Mouse (Mus musculus): Measurements from ENCODE around the gene Myo9a. TPM values are rescaled to one million over a fixed set of nuclear protein-coding genes. Genes with fewer than 3 reads are reported as not detected.
"Not testable (repeated sequence)": the region's sequence is repeated elsewhere in the genome, so short reads cannot be mapped to it uniquely, and the experiment has no call there.

Gene Myo9a
- total RNA-seq, 2 experiments from 2014 or later, result 37.3 to 38.5 TPM

DNA sequence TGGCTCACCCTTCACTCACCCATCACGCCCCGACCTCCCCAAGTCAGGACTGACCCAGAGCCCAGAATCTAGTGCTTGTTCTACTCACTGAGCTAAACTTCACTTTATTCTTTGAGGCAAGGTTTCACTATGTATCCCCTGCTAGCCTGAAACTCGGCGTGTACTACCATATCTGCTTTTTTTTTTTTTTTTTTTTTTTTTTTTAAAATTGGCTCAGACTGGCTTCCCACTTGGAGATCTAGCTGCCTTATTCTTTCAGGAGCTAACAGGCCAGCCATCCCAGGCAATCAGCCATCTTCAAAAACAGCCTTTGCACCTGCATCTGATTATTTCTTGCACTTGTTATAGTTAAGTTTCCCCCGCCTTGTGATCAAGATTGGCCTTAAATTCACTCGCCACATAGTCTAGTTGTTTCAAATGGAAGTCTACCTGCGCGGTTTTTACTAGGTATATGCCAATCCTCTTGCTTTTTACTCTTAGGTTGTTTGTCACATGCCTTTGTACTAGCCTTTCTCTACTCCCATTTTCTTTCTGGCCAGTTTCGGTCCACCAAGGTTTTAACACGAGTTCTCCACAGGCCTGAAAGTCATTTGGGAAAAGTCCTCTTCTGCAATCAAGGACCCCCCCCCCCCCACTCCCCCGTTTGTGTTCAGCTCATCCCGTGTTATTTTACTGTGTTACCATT, 973 bp upstream of the Myo9a start:
- no peak for ATAC-seq (replicated peaks; ENCODE audit: low FRiP score, poor library complexity, severe bottlenecking)

DNA sequence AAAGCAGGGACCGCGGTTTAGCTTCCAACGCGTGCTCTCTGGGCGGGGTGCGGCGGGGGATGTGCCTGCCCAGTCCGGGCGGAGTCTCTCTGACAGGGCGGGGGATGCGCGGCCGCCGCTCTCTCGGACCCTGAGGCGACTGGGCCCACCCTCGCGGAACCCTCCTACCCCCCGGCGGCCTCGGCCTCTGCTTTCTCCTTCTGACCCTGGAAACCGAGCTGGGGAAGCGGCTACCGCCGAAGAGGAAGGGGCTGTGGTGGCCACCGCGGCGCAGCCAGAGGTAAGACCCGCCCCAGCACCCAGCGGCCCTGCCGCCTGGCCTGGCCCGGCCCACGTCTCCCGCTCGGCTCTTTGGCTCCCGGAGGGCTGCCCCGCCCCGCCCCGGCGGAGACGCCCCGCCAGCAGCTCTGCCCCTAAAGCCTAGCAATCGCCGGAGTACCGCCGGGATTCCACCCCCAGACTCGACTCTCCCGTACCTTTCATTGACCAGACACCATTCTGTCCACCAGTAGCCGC, 428 bp downstream of the Myo9a start:
- ATAC-seq (replicated peaks; ENCODE audit: low FRiP score, poor library complexity, severe bottlenecking), result peak; percentile 88

DNA sequence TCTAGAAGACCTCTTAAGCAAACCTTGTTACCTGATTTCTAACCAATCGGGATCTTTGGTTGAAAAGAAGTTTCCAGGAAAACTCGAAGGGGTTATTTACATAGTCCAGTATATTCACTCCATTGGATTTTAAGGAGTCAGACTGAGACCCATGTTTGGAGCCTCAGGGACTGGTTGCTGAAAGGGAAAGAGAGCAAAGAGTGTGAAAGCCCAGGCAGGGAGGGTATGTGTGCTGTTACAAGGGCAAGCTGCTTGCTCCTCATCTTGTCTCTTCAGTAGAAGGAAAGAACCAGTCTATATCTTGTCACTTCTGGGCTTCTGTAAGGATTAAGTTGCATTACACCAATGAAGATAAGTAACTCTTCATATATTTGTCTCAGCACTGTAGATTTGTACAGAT, 1.3 kb downstream of the Myo9a start:
- no peak for ATAC-seq (replicated peaks; ENCODE audit: low FRiP score, poor library complexity, severe bottlenecking)

DNA sequence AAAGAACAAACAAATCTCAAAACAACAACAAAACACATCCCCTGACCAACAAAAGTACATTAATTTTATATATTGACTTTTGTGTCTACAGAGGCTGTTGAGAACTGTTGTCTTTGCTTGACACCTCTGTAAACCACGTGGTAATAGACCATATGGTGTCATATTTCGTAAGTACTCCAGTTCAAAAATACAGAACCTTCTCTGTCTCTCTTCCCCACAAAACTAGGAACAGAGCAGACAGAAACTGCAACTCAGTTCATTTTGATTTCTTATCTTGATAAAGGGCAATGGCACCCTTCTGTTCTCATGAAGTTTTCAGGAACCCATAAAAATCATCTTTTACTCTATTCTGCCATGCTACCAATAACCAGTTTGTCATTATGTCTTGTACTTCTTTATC, 4.5 kb downstream of the Myo9a start:
- ATAC-seq (replicated peaks; ENCODE audit: low FRiP score, poor library complexity, severe bottlenecking), result no peak

DNA sequence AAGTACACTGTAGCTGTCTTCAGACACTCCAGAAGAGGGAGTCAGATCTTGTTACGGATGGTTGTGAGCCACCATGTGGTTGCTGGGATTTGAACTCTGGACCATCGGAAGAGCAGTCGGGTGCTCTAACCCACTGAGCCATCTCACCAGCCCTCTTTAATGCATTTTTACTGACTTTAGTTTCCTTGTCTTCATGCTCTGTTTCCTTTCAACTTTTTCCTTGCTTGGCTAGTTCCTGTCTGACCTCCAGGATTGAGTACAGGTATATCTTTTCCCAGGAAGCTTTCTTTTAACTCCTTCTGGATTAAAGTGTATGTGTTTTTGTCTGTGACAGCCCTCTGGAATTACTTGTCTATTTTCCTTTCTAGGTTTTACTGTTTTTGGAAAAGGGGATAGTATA, 6.3 kb downstream of the Myo9a start:
- not testable (repeated sequence) for ATAC-seq (replicated peaks; ENCODE audit: low FRiP score, poor library complexity, severe bottlenecking)

DNA sequence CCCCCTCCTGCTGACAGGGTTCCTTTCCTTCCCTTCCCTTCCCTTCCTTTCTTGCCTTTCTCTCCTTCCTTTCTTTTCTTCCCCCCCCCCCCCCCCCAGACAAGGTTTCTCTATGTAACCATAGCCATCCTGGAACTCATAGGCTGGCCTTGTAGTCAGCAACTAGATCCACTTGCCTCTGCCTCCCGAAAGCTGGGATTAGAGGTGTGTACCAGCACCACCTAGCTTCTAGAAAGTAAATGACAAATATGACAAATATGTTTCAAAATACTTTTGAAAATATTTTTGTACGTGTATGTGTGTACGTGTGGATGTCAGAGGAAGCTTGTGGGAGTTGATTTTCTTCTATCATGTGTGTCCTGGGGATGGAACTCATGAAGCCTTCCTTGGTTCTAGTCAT, 9.8 kb downstream of the Myo9a start:
- no peak for ATAC-seq (replicated peaks; ENCODE audit: low FRiP score, poor library complexity, severe bottlenecking)

DNA sequence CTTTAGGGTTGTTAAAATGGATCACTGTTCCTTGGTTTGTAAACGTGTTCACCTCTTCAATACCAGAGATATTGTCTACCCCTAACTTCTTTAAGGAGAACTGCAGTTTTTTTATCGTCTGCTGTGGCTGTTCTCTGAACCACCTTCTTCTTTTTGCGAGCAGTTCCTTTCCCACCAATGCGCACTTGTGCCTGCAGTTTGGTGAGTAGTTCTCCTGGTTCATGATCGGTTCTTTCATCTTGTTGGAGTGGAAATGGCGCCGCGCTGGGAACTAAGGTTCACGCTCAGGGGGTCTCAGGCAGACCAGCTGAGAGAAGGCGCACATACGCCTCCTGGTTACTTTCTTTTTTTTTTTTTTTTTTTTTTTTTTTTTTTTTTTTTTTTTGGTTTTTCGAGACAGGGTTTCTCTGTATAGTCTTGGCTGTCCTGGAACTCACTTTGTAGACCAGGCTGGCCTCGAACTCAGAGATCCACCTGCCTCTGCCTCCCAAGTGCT, 16.3 kb downstream of the Myo9a start:
- ATAC-seq (replicated peaks; ENCODE audit: low FRiP score, poor library complexity, severe bottlenecking), result not testable (repeated sequence)

DNA sequence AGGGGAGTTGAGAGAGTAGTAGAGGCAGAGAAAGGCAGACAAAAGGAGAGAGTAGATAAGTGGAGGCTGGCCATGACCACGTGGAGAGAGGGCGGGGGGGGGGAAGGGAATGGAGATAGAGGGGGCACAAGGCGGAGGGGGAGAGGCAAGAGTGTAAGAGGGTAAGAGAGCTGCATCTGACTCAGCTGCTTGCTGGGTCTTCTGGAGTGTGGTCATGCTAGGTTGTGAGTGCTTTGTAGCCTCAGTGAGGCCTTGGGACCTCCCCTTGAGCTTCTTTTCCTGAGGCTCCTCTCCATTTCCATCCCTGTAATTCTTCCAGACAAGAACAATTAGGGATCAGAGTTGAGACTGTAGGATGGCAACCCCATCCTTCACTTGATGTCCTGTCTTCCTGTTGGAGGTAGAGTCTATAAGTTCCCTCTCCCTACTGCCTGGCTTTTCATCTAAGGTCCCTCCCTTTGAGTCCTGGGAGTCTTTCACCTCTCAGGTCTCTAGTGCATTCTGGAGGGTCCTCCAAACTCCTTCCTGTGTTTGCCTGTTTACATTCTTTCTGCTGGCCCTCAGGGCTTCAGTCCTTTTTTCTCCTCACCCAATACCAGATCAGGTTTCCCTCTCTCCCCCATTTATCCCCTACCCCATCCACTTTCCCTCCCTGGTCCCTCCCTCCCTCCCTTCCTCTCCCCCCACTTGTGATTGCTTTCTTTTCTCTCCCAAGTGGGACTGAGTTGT, 55.5 kb downstream of the Myo9a start:
- not testable (repeated sequence) for ATAC-seq (replicated peaks; ENCODE audit: low FRiP score, poor library complexity, severe bottlenecking)

DNA sequence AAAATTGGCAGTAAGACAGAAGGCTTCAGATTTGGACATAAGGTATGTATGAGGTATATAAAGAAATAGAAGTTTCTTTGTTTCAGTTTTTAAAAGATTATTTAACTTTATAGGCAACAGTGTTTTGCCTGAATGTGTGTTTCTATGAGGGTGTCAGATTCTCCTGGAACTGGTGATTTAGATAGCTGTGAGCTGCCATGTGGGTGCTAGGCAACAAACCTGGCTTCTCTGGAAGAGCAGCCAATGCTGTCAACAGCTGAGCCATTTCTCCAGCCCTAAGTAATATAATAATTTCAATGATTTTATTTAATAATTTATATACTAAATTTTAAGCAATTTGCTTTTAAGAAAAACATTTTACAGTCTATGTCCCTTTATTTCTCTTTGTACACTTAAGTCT, 133.9 kb downstream of the Myo9a start:
- ATAC-seq (replicated peaks; ENCODE audit: low FRiP score, poor library complexity, severe bottlenecking), result no peak

DNA sequence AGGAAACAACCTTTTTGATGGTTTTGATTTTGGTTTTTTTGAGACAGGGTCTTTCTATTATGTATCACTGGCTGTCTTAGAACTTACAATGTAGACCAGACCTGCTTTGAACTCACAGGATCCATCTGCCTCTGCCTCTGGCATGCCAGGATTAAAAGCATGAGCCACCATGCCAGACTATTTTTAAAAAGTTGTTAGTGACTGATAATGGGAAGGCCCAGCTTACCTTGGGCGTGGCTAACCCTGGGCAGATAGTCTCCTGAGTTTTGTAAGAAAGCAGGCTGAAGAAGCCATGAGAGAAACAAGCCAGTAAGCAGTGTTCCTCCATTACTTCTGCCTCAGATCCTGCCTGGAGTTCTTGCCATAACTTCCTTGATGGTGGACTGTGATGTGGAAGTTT, 152.7 kb downstream of the Myo9a start:
- ATAC-seq (replicated peaks; ENCODE audit: low FRiP score, poor library complexity, severe bottlenecking), result 0 out of 2 replicates have a peak, but pooled peaks have one; percentile 34

DNA sequence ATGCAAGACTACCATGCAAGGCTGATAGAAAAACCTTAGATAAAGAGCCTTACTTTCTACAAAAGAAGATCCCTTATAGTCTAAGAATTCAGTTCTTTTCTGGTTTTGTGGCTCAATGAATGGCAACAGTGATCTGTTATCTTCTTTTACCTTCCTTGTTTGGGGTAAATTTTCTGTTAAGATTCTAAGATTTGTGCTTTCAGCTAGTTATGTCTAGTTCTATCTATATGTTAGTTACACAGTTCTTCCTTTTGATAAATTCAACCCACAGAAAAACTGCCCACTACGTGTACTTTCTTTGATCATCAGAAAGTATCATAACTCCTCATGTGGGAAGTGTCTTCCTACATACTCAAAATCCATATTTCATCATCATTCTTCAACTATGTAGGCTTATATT, 164.1 kb downstream of the Myo9a start:
- ATAC-seq (replicated peaks; ENCODE audit: low FRiP score, poor library complexity, severe bottlenecking), result no peak

DNA sequence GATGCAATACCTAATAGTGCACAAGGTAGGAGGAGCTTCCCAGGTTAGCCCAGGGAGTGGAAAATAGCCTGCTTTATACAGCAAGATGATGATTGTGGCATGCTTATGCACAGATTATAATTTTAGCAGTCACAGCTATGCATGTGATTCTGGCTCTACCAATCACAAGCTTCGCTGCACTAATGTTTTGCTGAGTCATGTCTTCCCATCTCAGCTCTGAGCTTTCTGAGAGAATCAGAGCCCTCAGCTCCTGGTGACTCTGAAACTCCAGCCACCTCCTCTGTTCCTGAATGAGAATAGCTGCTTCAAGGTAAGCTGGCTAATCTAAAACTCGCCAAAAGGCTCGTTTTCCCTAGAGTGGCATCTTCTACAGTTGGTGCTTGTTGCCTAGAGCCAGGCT, 179.6 kb downstream of the Myo9a start:
- no peak for ATAC-seq (replicated peaks; ENCODE audit: low FRiP score, poor library complexity, severe bottlenecking)

DNA sequence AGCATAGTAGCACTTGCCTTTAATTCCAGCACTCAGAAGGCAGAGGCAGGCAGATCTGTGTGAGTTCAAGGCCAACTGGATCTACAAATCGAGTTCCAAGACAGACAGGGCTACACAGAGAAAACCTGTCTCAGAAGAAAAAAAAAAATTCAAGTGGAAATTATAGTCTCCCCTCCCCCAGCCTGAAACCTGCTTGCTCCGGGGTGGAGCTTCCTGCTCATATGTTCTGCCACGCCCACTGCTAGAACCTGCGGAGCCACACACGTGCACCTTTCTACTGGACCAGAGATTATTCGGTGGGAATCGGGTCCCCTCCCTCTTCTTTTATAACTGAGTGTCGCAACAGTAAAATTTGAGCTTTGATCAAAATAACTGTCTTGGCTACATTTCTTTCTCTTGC, 185.2 kb downstream of the Myo9a start:
- ATAC-seq (replicated peaks; ENCODE audit: low FRiP score, poor library complexity, severe bottlenecking), result not testable (repeated sequence)

DNA sequence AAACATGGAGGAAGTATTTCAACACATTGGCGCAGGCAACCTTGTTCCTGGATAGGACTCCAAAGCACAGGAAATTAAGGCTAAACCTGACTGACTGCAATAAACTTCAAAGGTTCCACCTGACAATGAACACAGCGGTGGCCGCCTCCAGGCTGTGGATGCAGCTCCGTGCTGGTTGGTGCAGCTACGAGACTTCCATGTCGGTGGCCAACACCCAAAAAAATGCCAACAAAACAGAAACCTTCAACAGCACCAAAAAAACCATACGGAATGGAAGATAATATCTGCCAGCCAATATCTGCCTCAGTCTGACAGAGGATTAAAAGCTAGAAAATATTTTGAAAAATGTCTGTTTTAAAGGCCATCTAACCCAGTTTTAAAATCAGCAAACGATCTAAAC, 187.8 kb downstream of the Myo9a start:
- no peak for ATAC-seq (replicated peaks; ENCODE audit: low FRiP score, poor library complexity, severe bottlenecking)

DNA sequence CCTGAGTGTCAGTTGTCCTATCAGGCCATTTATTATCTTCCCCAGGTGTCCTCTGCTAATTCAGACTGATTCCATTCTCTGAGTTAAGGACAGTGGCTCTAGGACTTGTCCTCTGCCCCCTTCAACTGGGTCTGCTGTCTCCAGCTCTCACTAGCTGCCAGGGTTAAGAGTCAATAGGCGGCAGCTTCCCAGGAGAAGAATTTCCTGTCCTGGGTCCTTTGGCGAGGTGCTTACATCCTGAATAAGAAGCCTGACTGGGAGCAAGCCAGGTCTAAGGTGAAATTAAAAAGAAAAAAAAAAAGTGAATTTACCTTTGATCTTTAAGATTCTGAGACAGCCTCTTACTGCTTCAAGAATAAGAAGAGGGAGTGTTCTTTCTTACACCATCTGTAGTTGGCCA, 189.0 kb downstream of the Myo9a start:
- no peak for ATAC-seq (replicated peaks; ENCODE audit: low FRiP score, poor library complexity, severe bottlenecking)

DNA sequence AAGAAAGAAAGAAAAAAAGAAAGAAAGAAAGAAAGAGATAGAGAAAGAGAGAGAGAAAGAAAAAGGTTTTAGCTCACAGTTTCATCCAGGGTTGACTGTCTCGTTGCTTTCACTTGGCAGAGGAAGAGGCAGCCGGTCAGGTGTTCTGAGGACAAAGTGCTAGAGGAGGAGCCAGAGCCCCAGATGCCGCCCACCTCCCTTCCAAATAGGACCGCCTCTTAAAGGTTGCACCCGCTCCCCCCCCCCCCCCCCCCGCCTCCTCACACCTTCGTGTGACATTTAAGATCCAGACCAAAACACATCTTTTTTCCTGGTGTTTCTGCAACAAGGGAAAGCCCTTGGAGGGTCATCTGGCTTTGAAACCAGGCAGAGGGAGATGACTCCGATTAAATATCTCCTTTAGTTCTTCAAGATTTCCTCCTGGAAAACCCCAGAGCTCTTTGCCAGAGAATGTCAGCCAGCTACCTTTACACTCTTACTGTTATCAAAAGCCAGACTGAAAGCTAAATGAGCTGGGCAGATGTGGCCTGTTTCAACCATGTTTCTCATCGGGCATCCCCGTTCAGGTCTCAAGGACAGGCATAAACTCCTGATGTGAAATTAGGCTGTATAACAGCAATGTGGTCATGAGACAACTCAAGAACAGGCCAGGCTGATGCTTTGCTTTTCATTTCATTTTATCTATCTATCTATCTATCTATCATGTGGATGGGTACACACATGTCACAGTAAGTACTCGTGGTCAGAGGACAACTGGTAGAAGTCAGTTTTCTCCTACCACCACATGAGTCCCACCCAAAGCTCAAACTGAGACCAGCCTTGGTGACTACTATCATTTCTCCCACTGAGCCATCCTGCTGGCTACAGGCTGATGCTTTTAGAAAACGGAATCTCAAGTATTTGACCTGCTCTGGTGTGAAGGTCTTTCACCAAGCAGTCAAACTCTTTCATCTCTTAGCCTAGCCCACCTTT, 190.5 kb downstream of the Myo9a start:
- no peak for ATAC-seq (replicated peaks; ENCODE audit: low FRiP score, poor library complexity, severe bottlenecking)

DNA sequence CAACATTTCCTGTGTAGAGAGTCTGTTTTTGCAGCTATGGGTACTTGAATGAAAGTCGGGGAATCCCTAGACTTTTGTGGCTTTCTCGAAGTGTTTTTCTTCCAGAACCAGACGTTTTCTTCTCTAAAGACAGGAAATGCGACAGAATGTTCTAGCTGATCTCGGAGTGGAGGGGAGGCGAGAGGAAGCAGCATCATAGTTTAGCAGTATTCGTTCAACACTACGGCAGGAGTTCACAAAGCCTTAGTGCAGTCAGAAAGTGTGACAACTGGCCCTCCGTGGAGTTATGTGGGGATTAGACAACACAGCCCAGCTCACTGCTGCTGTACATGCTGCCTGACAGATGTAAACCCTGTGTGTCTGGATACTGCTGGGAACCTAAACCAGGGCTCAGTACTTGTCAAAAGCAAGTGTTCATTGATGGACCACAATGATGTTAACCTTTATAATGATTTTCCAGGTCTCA, 191.2 kb downstream of the Myo9a start:
- no peak for ATAC-seq (replicated peaks; ENCODE audit: low FRiP score, poor library complexity, severe bottlenecking)

DNA sequence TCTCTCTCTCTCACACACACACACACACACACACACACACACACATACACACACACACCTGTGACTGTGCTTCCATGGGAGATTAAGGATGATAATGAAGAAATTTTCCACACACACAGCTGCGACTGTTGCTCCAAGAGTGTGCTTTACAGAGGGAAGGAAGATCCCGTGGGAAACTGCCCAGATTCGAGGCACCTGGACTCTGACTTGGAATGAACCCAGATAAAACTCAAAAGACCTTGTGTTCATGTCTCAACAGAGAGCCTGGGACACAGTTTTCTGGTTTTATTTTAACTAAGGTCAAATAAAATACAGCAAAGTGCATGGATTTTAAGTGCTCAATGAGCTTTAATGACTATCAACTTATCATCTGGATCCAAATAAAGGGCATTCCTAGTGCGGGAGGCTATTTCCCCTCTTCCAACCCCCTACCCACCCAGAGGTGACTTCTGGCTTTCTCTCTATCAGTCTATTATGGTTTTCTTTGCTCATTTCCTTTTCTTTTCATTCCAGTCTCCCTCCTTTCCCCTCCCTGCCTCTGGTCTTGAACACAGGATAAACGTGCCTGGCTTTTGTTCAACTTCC, 191.9 kb downstream of the Myo9a start:
- no peak for ATAC-seq (replicated peaks; ENCODE audit: low FRiP score, poor library complexity, severe bottlenecking)

DNA sequence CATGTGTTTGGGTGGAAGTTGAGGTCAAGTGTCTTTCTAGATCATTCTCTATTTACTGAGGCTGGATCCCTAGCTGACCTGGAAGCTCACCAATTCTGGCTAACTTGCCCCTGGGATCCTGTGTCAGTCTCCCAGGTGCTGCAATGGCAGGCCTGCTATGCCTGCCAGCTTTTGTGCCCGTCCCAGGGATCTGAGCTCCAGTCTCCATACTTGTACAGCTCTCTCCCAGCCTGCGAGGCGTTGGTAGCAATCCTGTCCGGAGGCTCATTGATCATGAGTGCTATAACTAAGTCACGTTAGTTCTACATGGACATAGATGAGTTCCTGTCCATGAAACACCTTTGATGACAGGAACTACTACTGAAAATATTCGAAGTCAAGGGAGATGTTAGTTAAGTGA, 193.1 kb downstream of the Myo9a start:
- no peak for ATAC-seq (replicated peaks; ENCODE audit: low FRiP score, poor library complexity, severe bottlenecking)

DNA sequence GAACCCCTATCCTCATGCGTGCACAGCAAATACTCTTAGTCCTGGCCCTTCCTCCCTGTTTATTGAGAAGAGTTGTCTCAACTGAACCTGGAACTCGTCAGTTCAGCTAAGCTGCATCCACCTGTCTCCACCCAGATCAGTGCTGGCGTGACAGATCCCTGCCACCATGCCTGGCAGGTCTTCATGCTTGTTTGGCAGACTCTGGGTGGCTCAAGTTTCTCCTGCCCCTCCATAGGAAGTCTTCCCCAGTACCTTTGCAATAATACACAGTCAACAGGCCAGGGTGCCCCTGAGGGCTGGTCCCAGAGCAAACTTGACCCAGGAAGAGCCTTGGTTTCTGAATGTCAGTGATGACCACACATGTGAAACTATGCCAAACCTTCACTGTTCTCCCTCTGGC, 194.5 kb downstream of the Myo9a start:
- no peak for ATAC-seq (replicated peaks; ENCODE audit: low FRiP score, poor library complexity, severe bottlenecking)

Measured in erythroid progenitor cell, adult 5-6 weeks (primary cell).